Mouse (Mus musculus) heart, postnatal 0 days (tissue): ENCODE measurements at regions not wholly inside any gene's neighbourhood (a gene's known extent, or its start where the extent isn't known, plus 50 kb on each side); places are given as distances from the start of the nearest gene placed in this dataset.
A peak's percentile ranks its signal among the peaks of the same experiment; 100 is the strongest.

ENCODE experiments used
- ATAC-seq: fragments of 200-750 bp; cut with Nextera tagmentation; 2 replicates; pipeline ENCODE4 v1.8.0; 2017; ENCODE audit warnings: low read depth, moderate number of reproducible peaks, moderate library complexity; ENCODE audit not compliant: insufficient read depth
- DNase-seq: peaks from one replicate; pipeline ENCODE4 v3.0.0-alpha.2; 2016; ENCODE audit warnings: low spot score
- H3K27ac ChIP-seq: fragments of 300-500 bp; sonication (generic); 2 replicates; pipeline ENCODE4 v1.5.1; 2014; ENCODE audit warnings: low read depth, mild to moderate bottlenecking
- H3K27me3 ChIP-seq: fragments of 300-500 bp; sonication (generic); 2 replicates; pipeline ENCODE4 v1.6.1; 2014; ENCODE audit warnings: low read length, mixed read lengths; ENCODE audit not compliant: control insufficient read depth, insufficient read depth
- H3K36me3 ChIP-seq: fragments of 300-500 bp; sonication (generic); replicated peaks from 2 replicates; pipeline ENCODE4 v1.6.1; 2014; ENCODE audit warnings: low read length, mixed read lengths; ENCODE audit not compliant: control insufficient read depth, insufficient read depth
- H3K4me1 ChIP-seq: fragments of 300-500 bp; sonication (generic); 2 replicates; pipeline ENCODE4 v1.6.1; 2014; ENCODE audit warnings: antibody characterized with exemption; ENCODE audit not compliant: control insufficient read depth, insufficient read depth
- H3K4me2 ChIP-seq: fragments of 300-500 bp; sonication (generic); 2 replicates; pipeline ENCODE4 v1.6.1; 2014; ENCODE audit warnings: low read depth, mild to moderate bottlenecking, low read length, moderate library complexity
- H3K4me3 ChIP-seq: fragments of 300-500 bp; sonication (generic); 2 replicates; pipeline ENCODE4 v1.5.1; 2014; ENCODE audit warnings: low read depth, low read length
- H3K9ac ChIP-seq: fragments of 300-500 bp; sonication (generic); replicated peaks from 2 replicates; pipeline ENCODE4 v1.6.1; 2014; ENCODE audit warnings: low read depth, low read length, mixed read lengths
- H3K9me3 ChIP-seq: fragments of 300-500 bp; sonication (generic); replicated peaks from 2 replicates; pipeline ENCODE4 v1.6.1; 2016; ENCODE audit warnings: low read length; ENCODE audit not compliant: control insufficient read depth
- CTCF ChIP-seq: IDR thresholded peaks from 2 replicates; pipeline ENCODE4 v1.5.1; 2016; ENCODE audit warnings: antibody characterized with exemption, control low read depth, low read depth
- EP300 ChIP-seq: IDR thresholded peaks from 2 replicates; pipeline ENCODE4 v1.6.1; 2016; ENCODE audit warnings: antibody characterized with exemption, low read depth
- WGBS: fragments of 180-500 bp; shearing (Covaris S2); extraction: QIAGEN DNeasy Blood & Tissue Kit; methylation state at CpG from one replicate; pipeline ENCODE4 v1.1.7; 2014; 5-methylcytosine and 5-hydroxymethylcytosine counted together

GRCm38 (mm10) chr2:167752805-167753556 is 63.4 kb upstream of the Tmem189 start:
- TF ChIP-seq CTCF (no peak), EP300 (no peak)
- no peak for DNase-seq
- Histone ChIP-seq H3K4me1 (peaks cover 11% of the 10 kb centered on the region), H3K27me3 (no peaks in the 10 kb centered on the region), H3K9me3 (no peaks in the 10 kb centered on the region), H3K4me3 (no peak overlapping the region), H3K9ac (no peak overlapping the region), H3K4me2 (no peak overlapping the region), H3K27ac (no peak overlapping the region), H3K36me3 (no peaks in the 10 kb centered on the region)
- 58% methylated on average over 12 of the region's 12 CpGs for WGBS
- no peak for ATAC-seq

DNA sequence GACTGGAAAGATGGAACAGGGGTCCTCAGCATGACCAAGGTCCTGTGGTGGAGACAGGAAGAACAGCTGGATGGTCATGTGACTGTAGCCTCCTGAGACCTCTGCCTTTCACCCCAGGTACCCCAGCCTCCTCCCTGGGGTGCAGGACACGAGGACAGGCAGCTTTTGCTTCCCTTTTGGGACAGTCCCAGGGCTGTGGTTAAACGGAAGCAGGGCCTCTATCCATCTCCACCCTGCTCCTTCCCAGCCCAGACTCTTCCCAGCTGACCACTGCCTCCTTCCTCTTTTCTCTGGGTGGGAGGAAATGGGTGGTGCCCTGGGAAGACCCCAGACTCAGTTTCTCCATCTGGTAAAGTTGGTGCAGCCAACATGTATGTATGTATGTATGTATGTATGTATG is 62.0 kb upstream of the Tmem189 start:
- DNase-seq (no peak), ATAC-seq (no peak)
- Histone ChIP-seq H3K4me3 (no peak overlapping the region), H3K27ac (no peak overlapping the region), H3K4me2 (no peak overlapping the region), H3K27me3 (no peaks in the 10 kb centered on the region), H3K36me3 (no peaks in the 10 kb centered on the region), H3K9ac (no peak overlapping the region), H3K9me3 (no peaks in the 10 kb centered on the region), H3K4me1 (no peaks in the 10 kb centered on the region)
- no peak for TF ChIP-seq EP300
- WGBS: 64% methylated on average over 2 of the region's 2 CpGs

GRCm38 (mm10) chr2:167748297-167748696 is 58.7 kb upstream of the Tmem189 start:
- WGBS: 88% methylated on average over 6 of the region's 6 CpGs
- TF ChIP-seq EP300 (no peak), CTCF (no peak)
- no peaks in the 10 kb centered on the region for H3K27me3 ChIP-seq
- H3K4me1 ChIP-seq: no peaks in the 10 kb centered on the region
- H3K4me2 ChIP-seq: no peak overlapping the region
- ATAC-seq: no peak
- H3K27ac ChIP-seq: no peak overlapping the region
- H3K4me3 ChIP-seq: no peak overlapping the region
- H3K9ac ChIP-seq: no peak overlapping the region
- DNase-seq: no peak
- H3K9me3 ChIP-seq: no peaks in the 10 kb centered on the region
- no peaks in the 10 kb centered on the region for H3K36me3 ChIP-seq

DNA sequence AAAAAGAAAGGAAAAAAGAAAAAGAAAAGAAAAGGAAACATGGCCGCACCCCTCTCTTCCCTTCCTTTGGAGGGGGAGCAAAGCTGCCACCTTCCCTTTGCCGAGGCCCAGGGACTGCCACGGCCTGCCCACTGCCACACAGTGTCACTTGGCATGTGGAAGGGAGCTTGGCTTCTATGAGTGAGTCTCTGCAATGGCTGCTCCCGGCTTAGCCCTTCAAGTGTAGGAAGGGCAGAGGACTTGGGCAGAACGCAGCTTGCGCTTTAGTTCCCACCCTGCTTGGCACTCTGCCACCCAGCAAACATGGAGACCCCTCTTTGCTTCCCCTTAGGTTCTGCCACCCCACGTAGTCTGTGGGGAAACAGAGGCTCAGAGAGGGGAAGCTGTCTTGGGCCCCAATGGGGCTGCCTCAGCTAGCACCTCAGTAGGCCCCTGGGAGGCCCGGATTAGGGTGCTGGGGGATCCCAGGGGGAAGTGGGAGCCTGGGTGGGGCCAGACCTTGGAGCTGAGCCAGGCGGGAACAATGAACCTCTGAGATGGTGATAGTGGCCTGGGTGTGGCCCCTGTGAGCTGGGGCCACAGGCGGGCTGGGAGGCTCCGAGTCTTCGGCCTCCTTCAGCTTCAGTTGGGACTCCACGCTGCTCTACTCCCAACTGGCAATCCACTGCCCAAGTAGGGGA is 57.7 kb upstream of the Tmem189 start:
- Histone ChIP-seq H3K9ac (no peak overlapping the region), H3K36me3 (no peaks in the 10 kb centered on the region), H3K4me3 (no peak overlapping the region), H3K9me3 (no peaks in the 10 kb centered on the region), H3K27ac (0 out of 2 replicates have a peak overlapping the region, but pooled peaks have one; percentile 25), H3K4me1 (no peaks in the 10 kb centered on the region; the same call in 1 of the 2 replicates), H3K4me2 (no peak overlapping the region), H3K27me3 (no peaks in the 10 kb centered on the region)
- WGBS: 70% methylated on average over 13 of the region's 13 CpGs
- no peak for TF ChIP-seq EP300
- TF ChIP-seq CTCF: no peak
- ATAC-seq (no peak), DNase-seq (no peak)

DNA sequence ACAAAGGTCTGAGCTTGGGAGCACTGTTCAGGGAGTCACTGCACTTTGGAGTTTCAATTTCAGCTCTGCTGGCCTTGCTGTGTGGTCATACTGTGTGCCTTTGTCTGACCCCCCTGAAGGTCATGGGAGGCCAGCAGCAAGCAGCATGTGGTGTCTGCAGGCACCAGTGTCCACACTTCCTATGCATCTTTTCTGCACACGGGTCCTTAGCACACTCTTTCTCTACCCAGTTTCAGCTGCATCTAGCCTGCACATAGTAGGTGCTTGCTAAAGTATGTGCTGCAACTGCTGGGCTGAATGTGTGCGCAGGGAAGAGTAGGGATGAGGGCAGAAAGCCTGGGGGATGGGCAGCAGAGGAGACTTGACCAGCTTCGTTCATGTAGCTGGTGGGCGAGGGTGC is 56.7 kb upstream of the Tmem189 start:
- no peak for ATAC-seq
- H3K9ac ChIP-seq: no peak overlapping the region
- TF ChIP-seq EP300 (no peak), CTCF (no peak)
- no peaks in the 10 kb centered on the region for H3K36me3 ChIP-seq
- DNase-seq: no peak
- no peaks in the 10 kb centered on the region for H3K9me3 ChIP-seq
- H3K4me2 ChIP-seq: no peak overlapping the region
- H3K4me3 ChIP-seq: no peak overlapping the region
- no peaks in the 10 kb centered on the region for H3K27me3 ChIP-seq
- H3K4me1 ChIP-seq: no peaks in the 10 kb centered on the region; the same call in 1 of the 2 replicates
- no peak overlapping the region for H3K27ac ChIP-seq
- 95% methylated on average over 4 of the region's 4 CpGs for WGBS
